Mouse (Mus musculus): ENCODE data around the gene Eif1b.

Gene Eif1b

DNA sequence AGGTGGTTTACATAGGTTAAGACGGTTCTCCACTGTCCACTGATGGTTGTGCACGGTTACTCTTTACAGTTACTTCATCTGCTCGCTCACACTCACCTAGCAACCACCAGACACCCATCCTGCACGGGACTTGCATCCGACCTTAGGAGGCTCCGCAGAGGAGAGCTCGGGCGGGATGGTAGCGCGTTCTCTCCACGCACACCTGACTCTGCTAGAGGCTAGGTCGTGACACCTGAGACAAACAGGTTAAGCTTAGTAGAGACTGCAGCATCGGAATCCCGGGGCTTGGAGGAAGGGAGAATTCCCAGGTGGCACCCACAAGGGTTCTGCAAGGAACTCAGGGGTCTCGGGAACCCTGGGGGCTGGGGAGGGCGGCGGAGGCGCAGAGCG is at the start of gene Eif1b:
Eif1b (plus strand) TSS at position 223 of the 390 bp plus-strand sequence.
- in situ Hi-C loops (cut with MboI; ENCODE audit: low sequenced_read_pairs): no loop called here

DNA sequence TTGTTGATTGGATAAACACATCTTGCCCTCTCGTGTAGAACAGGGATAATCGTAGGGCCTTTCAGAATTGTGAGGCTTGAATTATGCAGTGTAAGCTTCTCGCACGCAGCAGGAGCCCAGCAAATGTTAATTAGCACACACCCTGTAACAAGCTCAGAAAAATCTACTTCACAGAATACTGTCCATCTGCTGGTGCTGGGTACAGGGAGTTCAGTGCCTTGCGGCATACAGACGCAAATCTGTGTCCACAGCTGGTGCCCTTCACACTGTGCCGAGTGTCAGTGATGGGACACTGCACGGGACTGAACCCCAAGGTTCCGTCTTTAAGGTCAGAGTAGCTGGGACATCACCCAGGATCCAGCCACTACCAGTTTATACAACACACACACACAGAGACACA is 47.4 kb upstream of the Eif1b start:
- in situ Hi-C loops (cut with MboI; ENCODE audit: low sequenced_read_pairs): loop anchor here (5.0 kb wide), 1 partner anchor 43 kb away; no protein-coding TSS in a partner anchor

DNA sequence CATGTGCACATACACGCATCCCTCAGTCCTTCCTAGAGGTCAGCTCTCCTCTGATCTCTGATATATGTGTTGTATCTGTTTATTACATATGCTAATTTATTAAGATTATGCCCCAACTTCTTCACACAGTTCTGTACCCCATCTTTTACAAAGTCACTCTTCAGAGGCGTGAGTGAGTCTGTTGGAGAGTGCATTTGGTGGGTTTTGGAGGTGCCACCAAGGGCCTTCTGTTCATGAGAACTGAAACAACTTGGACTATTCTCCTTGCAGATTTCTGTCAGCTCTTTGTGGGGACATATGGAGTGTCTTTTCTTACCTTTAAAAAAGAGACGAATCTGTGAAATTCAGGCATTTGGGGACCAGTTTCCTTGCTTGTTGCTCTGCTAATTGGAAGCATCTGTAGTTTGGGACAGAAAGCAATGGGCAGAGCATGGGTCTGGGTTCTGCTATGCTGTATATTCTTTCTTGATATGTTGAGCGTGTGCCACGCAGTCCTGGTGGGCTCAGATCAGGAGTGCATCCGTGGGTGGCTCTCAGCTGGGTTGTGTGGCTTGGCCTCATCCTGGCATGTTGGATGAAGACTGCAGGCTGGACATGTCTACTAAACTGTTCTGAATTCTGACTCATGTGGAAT is 42.2 kb upstream of the Eif1b start:
- in situ Hi-C loops (cut with MboI; ENCODE audit: low sequenced_read_pairs): no loop called here

DNA sequence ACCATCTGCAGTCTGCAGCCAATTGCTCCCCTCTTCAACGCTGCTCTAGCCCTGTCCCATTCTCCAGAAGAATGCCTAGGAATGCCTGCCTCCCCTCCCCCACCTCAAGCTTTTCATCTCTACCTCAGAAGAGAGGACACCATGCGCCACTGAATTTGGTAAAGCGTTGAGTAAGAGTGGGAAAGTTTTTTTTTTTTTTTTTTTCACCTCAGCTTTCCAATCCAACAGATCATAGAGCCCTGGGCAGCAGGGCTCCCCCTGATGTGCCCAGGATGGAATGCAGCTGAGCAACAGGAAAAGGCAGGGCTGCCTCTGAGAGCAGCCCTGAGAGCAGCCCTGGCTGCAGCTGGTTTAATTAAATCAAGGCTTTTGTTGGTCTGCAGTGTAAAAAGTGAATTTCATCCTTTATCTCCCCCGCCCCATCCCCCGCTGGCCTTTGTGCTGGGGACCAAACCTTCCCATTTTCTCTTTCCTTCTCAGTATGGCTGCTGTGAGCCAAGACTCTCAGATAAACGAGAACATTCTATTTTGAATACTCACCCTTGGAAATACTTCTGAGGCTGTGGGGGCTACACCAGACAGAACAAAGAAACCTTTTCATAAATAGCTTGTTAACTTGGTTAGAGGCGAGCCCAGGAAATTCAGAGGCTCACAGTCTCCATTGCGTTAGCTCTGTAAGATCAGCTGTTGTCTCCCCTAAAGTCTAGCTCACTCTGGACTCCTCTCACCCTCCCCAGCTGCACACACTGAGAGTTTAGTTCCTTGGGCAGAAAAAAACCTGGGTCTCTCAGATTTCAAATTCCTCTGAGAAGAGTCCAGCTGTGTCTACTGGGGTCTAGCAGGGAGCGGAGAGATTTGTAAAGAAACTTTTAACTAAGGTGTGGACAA is 36.0 kb upstream of the Eif1b start:
- in situ Hi-C loops (cut with MboI; ENCODE audit: low sequenced_read_pairs): no loop called here

DNA sequence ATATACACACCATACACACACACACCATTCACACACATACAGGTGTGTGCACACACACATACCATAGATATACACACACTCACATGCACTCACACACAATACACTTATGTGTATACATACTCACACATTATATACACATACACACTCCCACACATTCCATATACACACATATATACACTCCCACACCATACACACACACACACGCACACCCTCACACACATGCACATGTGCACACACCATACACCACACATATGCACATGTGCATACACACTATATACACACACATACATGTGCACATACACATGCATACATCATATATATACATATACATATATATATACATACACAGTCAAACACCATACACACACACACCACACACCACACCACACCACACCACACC is 21.6 kb upstream of the Eif1b start:
- in situ Hi-C loops (cut with MboI; ENCODE audit: low sequenced_read_pairs): no loop called here

DNA sequence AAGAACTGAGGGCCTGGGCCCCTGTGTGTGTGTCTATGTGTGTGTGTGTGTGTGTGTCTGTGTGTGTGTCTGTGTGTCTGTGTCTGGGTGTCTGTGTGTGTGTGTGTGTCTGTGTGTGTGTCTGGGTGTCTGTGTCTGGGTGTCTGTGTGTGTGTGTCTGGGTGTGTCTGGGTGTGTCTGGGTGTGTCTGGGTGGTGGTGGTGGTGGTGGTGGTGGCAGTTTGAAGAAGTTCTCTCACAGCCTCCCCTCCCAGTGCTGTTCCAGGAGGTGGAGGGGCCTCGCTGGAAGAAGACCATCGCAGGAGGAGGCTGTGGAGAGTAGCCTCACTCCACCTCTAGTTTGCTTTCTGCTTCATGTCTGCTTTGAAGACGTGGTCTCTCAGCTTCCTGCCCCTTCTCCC is 10.4 kb upstream of the Eif1b start:
- in situ Hi-C loops (cut with MboI; ENCODE audit: low sequenced_read_pairs): no loop called here

DNA sequence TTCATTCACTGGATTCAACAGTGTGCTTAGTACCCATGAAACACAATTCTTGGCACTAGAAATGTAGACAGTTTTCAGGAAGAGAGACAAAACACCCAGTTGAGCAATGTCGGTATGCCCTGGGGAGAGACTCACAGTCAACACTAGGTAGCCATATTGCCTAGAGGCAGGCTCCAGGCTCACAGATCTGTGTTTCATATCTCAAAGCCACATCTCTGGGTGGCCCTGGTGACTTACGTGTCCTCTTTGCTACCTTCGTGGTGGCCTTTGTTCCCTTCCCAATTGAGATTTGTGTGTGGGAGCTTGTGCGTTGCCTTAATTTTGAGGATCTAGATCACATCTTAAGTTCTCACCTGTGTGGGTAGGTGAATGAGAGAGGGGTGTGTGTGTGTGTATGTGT is 9.7 kb upstream of the Eif1b start:
- in situ Hi-C loops (cut with MboI; ENCODE audit: low sequenced_read_pairs): no loop called here

DNA sequence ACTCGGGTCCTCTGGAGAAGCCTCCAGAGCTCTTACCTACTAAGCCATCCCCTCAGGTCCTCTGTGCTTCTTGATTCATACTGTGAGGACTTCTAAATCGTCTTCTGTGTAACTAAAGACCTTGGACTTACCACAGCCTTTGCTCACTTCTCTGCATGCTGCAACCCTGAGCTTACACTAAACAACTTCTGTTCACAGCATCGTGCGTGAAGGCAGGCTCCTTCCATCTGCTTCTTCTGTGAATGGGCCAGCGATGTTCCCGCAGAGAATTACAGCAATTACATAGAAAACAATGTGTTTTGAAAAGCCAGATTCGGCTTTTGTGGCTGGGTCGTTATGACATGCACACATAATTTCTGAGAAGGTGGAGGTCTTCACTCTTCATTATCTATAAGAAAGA is 8.9 kb upstream of the Eif1b start:
- in situ Hi-C loops (cut with MboI; ENCODE audit: low sequenced_read_pairs): no loop called here

DNA sequence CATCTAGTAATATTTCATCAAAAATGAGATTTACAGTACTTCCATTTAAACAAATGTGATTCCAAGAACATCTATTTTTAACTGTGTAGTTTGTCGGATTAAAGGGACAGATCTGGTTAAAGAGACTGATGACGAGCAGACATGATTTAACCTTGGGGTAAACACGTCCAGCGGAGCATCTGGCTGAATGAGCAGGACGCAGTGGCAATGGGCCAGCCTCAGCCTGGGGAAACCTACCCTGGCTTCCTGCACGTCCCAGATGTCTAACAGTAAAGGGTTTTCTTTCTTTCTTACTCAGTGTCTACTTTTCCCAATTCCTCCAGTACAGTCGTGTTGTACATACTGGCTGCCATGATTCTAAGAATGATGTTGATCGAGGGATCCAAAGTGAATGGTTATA is 5.0 kb upstream of the Eif1b start:
- in situ Hi-C loops (cut with MboI; ENCODE audit: low sequenced_read_pairs): loop anchor here (5.0 kb wide), 1 partner anchor 45 kb away; no protein-coding TSS in a partner anchor

DNA sequence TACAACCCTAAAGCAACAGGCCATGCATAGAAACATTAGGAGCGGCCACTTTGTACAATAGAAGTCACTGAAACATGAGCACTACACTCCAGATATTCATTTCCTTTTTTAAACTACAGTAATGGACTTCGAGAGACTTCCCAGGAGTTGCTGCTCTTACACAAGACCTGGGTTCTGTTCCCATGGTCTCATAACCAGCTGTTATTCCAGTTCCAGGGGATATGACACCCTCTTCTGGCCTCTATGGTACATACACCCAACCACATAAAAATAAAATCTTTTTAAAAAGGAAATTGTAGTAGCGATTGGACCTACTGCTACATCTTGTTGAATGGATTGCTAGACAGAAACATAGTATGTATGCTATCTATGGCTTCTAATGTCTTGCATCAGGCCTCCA is 523 bp upstream of the Eif1b start:
- in situ Hi-C loops (cut with MboI; ENCODE audit: low sequenced_read_pairs): no loop called here

DNA sequence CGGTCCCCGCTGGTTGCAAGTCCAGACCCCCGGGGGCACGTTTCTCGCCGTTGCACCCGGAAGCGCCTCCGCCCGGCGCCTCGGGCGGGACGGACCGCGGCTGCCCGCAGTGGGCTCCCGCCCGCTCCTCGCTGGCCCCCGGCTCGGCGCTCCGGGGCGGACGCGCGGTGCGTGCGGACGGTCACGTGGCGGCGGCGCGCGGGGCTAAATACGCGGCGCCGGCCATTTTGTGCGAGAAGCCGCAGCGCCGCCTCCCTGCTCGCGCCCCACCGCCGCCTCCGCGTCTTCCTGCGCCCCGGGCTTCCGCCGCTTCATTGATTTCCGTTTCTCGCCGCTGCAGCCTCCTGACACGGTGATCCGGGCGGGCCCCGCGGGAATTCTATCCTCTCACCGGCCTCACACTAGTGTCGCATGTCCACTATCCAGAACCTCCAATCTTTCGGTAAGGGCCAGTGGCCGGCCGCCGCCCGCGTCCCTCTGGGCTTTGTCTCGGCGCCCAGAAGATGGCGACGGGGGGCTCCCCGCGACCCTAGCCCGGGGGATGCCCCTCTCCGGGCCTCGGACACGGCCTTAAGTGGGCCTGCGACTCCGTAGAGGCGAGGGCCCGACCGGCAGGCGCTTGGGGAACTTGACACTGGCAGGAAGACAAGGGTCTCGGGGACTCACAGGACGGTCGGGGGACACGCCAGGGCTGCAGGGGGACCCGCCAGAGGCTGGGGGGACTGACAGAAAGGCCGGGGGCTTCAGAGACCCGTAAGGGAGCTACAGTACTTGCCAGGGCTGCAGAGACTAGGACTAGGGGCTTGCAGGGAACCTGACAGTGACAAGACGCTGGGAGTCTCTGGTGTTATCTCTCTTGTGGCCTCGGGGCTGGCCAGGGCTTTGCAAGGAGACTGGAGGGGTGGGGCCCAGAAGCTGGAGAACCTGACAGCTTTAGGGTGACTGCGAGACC is 644 bp downstream of the Eif1b start:
- in situ Hi-C loops (cut with MboI; ENCODE audit: low sequenced_read_pairs): no loop called here

DNA sequence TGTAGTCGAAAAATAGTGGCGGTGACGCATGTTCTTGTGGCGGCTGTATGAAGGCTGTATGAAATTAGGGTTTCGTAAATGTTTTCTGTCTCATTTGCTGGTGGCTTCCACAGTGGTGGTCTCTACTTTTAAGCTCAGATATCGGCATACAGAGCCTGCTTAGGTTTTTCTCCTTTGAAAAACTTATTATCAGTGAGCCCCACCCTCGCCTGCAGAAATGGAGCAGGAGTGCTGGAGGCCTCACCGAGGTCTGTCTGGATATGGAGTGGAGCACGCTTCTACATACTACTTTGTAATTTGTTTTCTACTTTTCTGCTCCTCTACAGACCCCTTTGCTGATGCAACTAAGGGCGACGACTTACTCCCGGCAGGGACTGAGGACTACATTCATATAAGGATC is 1.7 kb downstream of the Eif1b start:
- in situ Hi-C loops (cut with MboI; ENCODE audit: low sequenced_read_pairs): no loop called here

DNA sequence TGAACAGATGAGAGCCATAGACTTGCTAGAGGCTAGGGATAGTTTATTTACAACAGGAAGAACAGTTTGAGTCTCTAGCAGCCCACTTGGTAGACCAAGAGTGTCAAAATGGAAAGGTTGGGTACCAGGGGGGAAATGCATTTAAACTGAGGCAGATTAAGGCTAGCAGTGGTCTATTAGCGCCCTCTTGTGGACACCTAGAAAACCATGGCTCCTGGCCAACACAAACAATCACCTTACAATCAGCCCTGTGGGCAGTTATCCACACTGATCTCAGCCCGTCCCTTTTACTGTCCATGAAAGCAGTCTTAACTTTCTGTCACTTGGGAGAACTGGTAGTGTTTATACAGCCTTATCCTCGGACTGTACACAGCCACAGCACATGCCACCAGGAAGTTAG is 4.7 kb downstream of the Eif1b start:
- in situ Hi-C loops (cut with MboI; ENCODE audit: low sequenced_read_pairs): no loop called here

DNA sequence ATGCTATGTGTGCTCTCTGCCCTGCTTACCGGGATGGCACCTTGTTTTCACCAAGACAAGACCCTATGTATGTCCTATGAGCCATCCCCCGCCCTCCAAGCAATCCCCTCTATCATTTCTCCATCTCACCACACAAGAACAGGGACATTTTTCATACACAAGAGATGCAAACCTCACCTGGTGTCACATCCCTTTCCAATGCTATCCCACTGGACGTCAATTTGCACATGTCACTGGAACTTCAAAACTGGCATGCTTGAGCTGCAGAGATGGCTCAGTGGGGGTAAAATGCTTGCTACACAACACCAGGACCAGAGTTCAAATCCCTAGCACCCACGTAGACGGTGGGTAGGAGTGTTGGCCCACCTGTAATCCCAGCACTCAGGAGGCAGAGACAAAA is 6.0 kb downstream of the Eif1b start:
- in situ Hi-C loops (cut with MboI; ENCODE audit: low sequenced_read_pairs): no loop called here

DNA sequence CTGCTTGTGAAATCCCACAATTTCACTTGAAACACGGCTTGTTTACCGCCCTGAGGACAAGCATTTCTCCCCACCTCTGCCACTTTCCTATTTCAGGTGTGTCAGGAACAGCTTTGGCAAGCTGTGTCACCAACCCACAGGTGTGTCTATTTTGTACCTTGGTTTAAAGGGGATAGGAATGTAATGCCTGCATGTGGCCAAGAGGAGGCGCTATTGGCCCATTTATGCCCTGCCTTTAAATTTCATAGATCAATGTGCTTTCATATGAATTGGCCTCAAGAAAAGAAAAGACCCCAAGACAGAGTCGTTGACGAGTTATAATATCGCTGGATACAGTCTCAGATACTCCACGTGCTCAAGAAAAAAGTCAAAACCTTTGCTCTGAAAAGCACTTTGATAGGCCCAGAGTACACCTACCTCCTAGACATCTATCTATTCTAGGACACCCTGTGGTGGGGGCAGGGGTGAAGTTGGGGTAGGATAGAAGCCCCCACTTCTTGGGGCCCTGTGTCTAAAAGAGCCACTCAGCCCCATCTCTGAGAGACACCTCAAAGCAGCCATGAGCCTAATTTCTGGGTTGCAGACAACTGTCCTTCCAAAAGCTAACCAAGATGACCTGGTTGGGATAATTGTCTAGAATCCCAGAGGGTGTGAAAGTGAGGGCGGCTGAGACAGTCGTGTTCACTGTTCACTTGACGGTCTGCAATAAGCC is 9.3 kb downstream of the Eif1b start:
- in situ Hi-C loops (cut with MboI; ENCODE audit: low sequenced_read_pairs): loop anchor here (5.0 kb wide), 1 partner anchor 66 kb away; no protein-coding TSS in a partner anchor

DNA sequence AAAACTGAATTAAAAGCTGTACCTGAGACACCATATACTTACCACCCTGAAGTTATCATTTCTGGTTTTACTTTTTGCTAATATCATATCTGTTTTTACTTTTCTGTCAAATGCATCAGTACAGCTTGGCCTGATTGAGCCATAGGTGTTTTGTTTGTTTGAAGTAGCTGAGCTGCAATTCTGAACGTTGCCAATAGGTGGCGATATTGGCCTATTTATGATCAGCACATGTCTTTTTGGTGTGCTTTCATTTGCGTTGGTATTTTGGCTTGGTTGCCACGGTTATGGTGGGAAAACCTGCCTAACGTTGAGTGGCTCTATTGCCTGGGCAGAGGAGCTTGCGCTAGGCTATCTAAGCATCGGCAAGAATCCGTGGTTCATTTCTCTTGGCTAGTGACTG is 10.0 kb downstream of the Eif1b start:
- in situ Hi-C loops (cut with MboI; ENCODE audit: low sequenced_read_pairs): loop anchor here (5.0 kb wide), 1 partner anchor 65 kb away; no protein-coding TSS in a partner anchor

DNA sequence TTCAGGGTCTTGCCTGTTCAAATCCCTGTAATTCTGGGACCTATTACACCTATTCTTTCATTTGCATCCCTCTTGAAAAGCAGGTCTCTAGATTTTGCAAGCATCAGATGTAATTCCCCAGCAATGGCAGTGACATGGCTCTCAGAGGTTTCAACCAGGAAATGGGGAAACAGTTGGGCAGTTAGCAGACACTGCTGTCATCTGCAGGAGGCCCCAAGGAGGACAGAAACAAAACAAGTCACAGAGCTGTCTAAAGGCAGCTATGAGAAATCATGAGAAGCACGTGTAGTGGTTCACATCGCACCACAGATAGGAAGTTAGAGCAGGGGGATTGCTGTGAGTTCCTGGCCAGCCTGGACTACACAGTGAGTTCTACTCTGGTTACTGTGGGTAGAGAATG is 12.4 kb downstream of the Eif1b start:
- in situ Hi-C loops (cut with MboI; ENCODE audit: low sequenced_read_pairs): loop anchor here (5.0 kb wide), 1 partner anchor 63 kb away; no protein-coding TSS in a partner anchor

DNA sequence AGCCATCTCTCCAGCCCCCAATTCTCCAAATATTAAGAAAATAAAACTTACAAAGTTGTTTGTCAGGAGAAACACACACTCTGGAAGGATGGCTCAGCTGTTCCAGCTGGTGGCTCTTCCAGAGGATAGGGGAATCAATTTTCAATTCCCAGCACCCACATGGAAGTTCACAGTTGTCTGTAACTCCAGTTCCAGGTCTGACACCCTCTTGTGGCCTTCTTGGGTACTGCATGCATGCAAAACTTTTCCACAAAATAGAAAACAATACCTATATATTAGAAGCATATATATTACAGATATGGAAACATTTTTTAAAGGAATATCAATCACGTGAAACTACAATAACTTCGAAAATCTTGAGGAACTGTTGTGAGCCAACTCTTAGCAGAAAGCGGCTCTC is 19.7 kb downstream of the Eif1b start:
- in situ Hi-C loops (cut with MboI; ENCODE audit: low sequenced_read_pairs): no loop called here

DNA sequence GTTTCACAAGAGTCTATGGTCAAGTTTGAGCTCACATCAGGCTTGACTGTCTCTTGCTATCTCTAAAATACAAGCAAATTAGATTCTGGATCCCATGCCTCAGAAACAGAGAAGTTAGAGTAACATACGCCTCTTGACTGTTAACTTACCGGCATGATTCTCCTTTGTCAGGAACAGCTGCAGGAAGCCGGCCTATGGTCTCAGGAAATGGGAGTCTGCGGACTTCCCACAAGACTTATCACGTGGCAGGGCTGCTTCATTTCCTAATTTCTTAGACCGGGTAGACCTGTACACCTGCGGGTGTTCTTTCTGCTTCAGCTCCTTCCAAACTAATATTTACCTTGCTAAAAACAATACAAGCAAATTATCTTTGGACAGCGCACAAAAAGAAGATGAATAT is 24.7 kb downstream of the Eif1b start:
- in situ Hi-C loops (cut with MboI; ENCODE audit: low sequenced_read_pairs): no loop called here

DNA sequence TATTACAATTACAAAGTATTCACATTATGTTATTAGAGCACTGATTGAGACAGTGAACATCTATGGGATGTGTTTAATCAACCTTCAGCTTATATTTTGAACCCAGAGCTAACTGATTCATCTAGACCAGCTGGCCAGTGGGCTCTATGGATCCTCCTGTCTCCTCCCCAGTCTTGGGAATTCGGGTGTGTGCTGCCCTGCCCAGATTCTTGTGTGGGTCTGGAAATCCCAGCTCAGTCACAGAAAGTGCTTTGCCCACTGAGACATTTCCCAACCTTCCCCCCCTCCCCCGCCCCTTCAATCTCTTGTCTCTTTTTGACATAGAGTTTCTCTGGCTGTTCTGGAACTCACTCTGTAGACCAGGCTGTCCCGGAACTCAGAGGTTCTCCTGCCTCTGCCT is 26.9 kb downstream of the Eif1b start:
- in situ Hi-C loops (cut with MboI; ENCODE audit: low sequenced_read_pairs): no loop called here

All from CH12F3 (cell line).